Mouse (Mus musculus): ENCODE measurements around the gene Ttc27. TPM values are rescaled to one million over a fixed set of nuclear protein-coding genes. Genes with fewer than 3 reads are reported as not detected.

Ttc27 gene
- total and polyA plus RNA-seq, 3 experiments, result 52.9 to 92.9 (median 70.3) TPM

DNA sequence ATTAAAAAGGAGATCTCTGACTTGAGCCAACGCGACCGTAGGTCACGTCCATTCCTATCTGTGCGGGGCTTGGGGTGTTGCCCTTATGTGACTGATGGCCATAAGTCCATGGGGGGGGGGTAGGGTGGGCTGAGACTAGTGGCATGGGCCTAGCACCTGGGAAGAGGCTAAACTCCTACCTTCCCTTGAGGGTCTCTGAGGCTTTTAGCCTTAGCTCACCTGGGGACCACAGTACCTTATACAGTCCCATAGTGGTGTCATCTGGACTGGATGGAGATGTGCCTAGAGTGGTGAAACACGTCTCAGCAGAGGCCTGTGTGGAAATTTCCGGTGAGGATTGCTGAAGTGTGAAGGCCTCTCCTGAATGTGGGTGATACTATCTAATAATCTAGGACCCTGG lies 184.9 kb downstream of the Ttc27 start:
- no peak overlapping the region for H3K4me3 ChIP-seq (replicated peaks in 1 of 3; ENCODE audit: low read depth in 2 of 3, low read length in 2 of 3, poor library complexity in 1 of 3)
- dilution Hi-C loops (cut with MboI; ENCODE audit: extremely low pct_ligation_motif_present, extremely low pct_unique_long_range_greater_than_20kb, low sequenced_read_pairs) (no loop called here), in situ Hi-C loops (cut with MboI; ENCODE audit: low pct_ligation_motif_present, low pct_unique_long_range_greater_than_20kb, low sequenced_read_pairs) (no loop called here)
- H3K79me2 ChIP-seq (replicated peaks; ENCODE audit: control insufficient read depth, extremely low read depth, insufficient read depth, poor library complexity, severe bottlenecking), result no peaks in the 10 kb centered on the region
- no peak for DNase-seq (ENCODE audit: extremely low read depth)
- H3K4me2 ChIP-seq (ENCODE audit: insufficient read depth, low read depth, poor library complexity, severe bottlenecking), result no peak overlapping the region
- H3K4me1 ChIP-seq (ENCODE audit: control insufficient read depth in 1 of 2, insufficient read depth in 2 of 2), result no peaks in the 10 kb centered on the region
- H3K27me3 ChIP-seq (replicated peaks), result no peaks in the 10 kb centered on the region
- no peak overlapping the region for H3K9ac ChIP-seq (ENCODE audit: insufficient read depth, low read depth)
- TF ChIP-seq IRF4 (IDR thresholded peaks at IDR 0.05; ENCODE audit: low read depth, low read length) (no peak), MAZ (IDR thresholded peaks at IDR 0.05; ENCODE audit: low read depth, low read length) (no peak), E2F4 (IDR thresholded peaks at IDR 0.05; ENCODE audit: insufficient replicate concordance, low read depth, low read length) (no peak), CHD1 (IDR thresholded peaks at IDR 0.05; ENCODE audit: low read depth, low read length) (no peak), MAFK (IDR thresholded peaks at IDR 0.05; ENCODE audit: insufficient replicate concordance, low read length) (no peak), ZKSCAN1 (IDR thresholded peaks at IDR 0.05; ENCODE audit: borderline replicate concordance, low read depth, low read length) (no peak), HCFC1 (IDR thresholded peaks at IDR 0.05; ENCODE audit: low read depth, low read length) (no peak), USF2 (conservative IDR thresholded peaks at IDR 0.05; ENCODE audit: low read depth, low read length) (no peak), NELFE (IDR thresholded peaks at IDR 0.05; ENCODE audit: low read depth, low read length) (no peak), ZMIZ1 (IDR thresholded peaks at IDR 0.05; ENCODE audit: low read depth, low read length) (no peak), ELF1 (IDR thresholded peaks at IDR 0.05; ENCODE audit: low read depth, low read length) (no peak), NRF1 (IDR thresholded peaks at IDR 0.05; ENCODE audit: low read depth, low read length) (no peak), KAT2A (IDR thresholded peaks at IDR 0.05; ENCODE audit: insufficient replicate concordance, low read length) (no peak), CTCF (conservative IDR thresholded peaks at IDR 0.05 in 1 of 2, IDR thresholded peaks at IDR 0.05 in 1 of 2; ENCODE audit: low read depth in 2 of 2, low read length in 2 of 2) (no peak), CHD2 (IDR thresholded peaks at IDR 0.05; ENCODE audit: low read length) (no peak), SIN3A (IDR thresholded peaks at IDR 0.05; ENCODE audit: low read length) (no peak)
- H3K9me3 ChIP-seq (replicated peaks; ENCODE audit: low read length), result peaks cover 10% of the 10 kb centered on the region
- H3K27ac ChIP-seq (ENCODE audit: insufficient read depth, low read depth), result no peak overlapping the region
- no peaks in the 10 kb centered on the region for H3K36me3 ChIP-seq (replicated peaks in 1 of 2; ENCODE audit: control insufficient read depth in 1 of 2, insufficient read depth in 1 of 2, low read length in 1 of 2)

DNA sequence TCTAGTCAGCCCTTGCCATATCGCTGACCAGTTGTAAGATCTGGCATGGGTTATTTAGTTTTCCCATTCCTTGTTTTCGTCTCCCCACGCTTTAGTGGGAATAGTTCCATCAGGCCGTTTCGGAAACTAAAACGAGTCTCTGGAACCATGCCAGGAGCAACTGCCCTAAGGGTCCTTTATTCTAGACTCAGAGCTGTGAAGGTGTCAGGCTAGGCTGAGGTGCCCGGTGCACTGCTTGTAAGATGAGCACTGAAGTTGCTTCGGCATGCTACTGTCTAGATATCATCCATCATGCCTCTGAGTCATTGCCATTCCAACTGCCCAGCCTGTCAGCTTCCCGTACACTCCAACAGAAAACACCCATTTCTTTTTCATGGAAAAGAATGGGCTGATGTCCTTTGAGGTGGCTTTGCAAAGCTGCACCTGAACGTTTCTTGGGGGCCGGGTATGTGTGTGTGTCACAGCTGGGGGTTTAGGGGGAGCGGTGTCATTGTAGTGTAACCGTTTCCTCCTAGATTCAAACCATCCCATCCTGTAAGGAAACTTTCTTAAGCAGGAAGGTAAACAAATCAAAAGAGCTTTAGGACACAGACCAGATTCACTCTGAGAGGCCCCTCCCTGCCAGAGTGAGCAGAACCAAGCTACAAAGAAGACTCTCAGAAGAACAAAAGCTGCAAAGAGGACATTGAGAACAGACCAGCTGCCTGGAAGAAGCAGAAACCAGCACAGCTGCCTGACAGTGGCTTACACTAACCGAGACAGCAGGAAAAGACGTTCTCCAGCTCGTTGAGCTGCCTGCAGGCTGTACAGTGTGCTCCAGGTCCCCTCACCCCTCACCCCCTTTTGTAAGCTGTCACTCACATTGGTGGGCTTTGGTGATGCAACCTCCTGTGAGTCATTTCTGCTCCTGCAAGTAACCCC lies 186.1 kb downstream of the Ttc27 start:
- in situ Hi-C loops (cut with MboI; ENCODE audit: low pct_ligation_motif_present, low pct_unique_long_range_greater_than_20kb, low sequenced_read_pairs), result no loop called here
- dilution Hi-C loops (cut with MboI; ENCODE audit: extremely low pct_ligation_motif_present, extremely low pct_unique_long_range_greater_than_20kb, low sequenced_read_pairs), result no loop called here

More for the DNA sequence above, 186.1 kb downstream of the Ttc27 start:
- Histone ChIP-seq H3K27ac (ENCODE audit: insufficient read depth, low read depth) (no peak overlapping the region), H3K9ac (ENCODE audit: insufficient read depth, low read depth) (no peak overlapping the region), H3K9me3 (replicated peaks; ENCODE audit: low read length) (peaks cover 10% of the 10 kb centered on the region), H3K27me3 (replicated peaks) (no peaks in the 10 kb centered on the region), H3K4me1 (ENCODE audit: control insufficient read depth in 1 of 2, insufficient read depth in 2 of 2) (no peaks in the 10 kb centered on the region), H3K4me2 (ENCODE audit: insufficient read depth, low read depth, poor library complexity, severe bottlenecking) (no peak overlapping the region), H3K79me2 (replicated peaks; ENCODE audit: control insufficient read depth, extremely low read depth, insufficient read depth, poor library complexity, severe bottlenecking) (no peaks in the 10 kb centered on the region), H3K4me3 (replicated peaks in 1 of 3; ENCODE audit: low read depth in 2 of 3, low read length in 2 of 3, poor library complexity in 1 of 3) (no peak overlapping the region), H3K36me3 (replicated peaks in 1 of 2; ENCODE audit: control insufficient read depth in 1 of 2, insufficient read depth in 1 of 2, low read length in 1 of 2) (no peaks in the 10 kb centered on the region)
- DNase-seq (ENCODE audit: extremely low read depth), result no peak
- no peak for TF ChIP-seq KAT2A (IDR thresholded peaks at IDR 0.05; ENCODE audit: insufficient replicate concordance, low read length)
- TF ChIP-seq ZNF384 (IDR thresholded peaks at IDR 0.05; ENCODE audit: low read depth, low read length), result no peak
- TF ChIP-seq TBP (conservative IDR thresholded peaks at IDR 0.05; ENCODE audit: low read depth, low read length), result no peak
- no peak for TF ChIP-seq ZKSCAN1 (IDR thresholded peaks at IDR 0.05; ENCODE audit: borderline replicate concordance, low read depth, low read length)
- no peak for TF ChIP-seq MAZ (IDR thresholded peaks at IDR 0.05; ENCODE audit: low read depth, low read length)
- TF ChIP-seq CTCF (conservative IDR thresholded peaks at IDR 0.05 in 1 of 2, IDR thresholded peaks at IDR 0.05 in 1 of 2; ENCODE audit: low read depth in 2 of 2, low read length in 2 of 2), result no peak
- no peak for TF ChIP-seq NELFE (IDR thresholded peaks at IDR 0.05; ENCODE audit: low read depth, low read length)
- TF ChIP-seq MEF2A (IDR thresholded peaks at IDR 0.05; ENCODE audit: borderline replicate concordance, low read depth, low read length), result no peak
- no peak for TF ChIP-seq USF2 (conservative IDR thresholded peaks at IDR 0.05; ENCODE audit: low read depth, low read length)
- TF ChIP-seq HCFC1 (IDR thresholded peaks at IDR 0.05; ENCODE audit: low read depth, low read length), result no peak

All from CH12.LX (cell line).